Mouse (Mus musculus) G1E (cell line): ENCODE measurements around the gene Cfap100. TPM values are rescaled to one million over a fixed set of nuclear protein-coding genes. Genes with fewer than 3 reads are reported as not detected.

Experiments used
- ATAC-seq: 2 replicates; pipeline ENCODE4 v1.8.0; 2016; ENCODE audit warnings: mild to moderate bottlenecking; ENCODE audit not compliant: insufficient number of reproducible peaks, poor library complexity, low FRiP score, severe bottlenecking; ENCODE audit errors: extremely low read depth
- DNase-seq: peaks from one replicate; pipeline ENCODE4 v3.0.0; 2012; ENCODE audit warnings: low spot score
- H3K27me3 ChIP-seq: 2 replicates; pipeline ENCODE4 v1.6.1; 2012; ENCODE audit warnings: mild to moderate bottlenecking, low read length, inconsistent platforms; ENCODE audit not compliant: insufficient read depth
- H3K36me3 ChIP-seq: replicated peaks from 2 replicates; pipeline ENCODE3; 2012; ENCODE audit warnings: mild to moderate bottlenecking, inconsistent platforms
- H3K4me1 ChIP-seq: 2 replicates; pipeline ENCODE4 v1.6.1; 2012; ENCODE audit warnings: low read depth, low read length, inconsistent platforms, mixed read lengths; ENCODE audit not compliant: insufficient read depth
- H3K4me3 ChIP-seq: 2 replicates; pipeline ENCODE4 v1.5.1; 2012; ENCODE audit warnings: low read depth, mild to moderate bottlenecking, inconsistent platforms, low read length, moderate library complexity, mixed read lengths
- H3K9me3 ChIP-seq: replicated peaks from 2 replicates; pipeline ENCODE4 v1.6.1; 2012; ENCODE audit warnings: inconsistent platforms
- CTCF ChIP-seq: IDR thresholded peaks from 2 replicates; pipeline ENCODE4 v1.5.1; 2012; ENCODE audit warnings: low read depth, low read length, inconsistent platforms, mixed read lengths
- GATA1 ChIP-seq: IDR thresholded peaks from 2 replicates; pipeline ENCODE4 v1.6.1; 2012; ENCODE audit warnings: borderline replicate concordance, low read length, inconsistent platforms, mixed read lengths
- GATA2 ChIP-seq: IDR thresholded peaks from 2 replicates; pipeline ENCODE4 v1.6.1; 2012; ENCODE audit warnings: low read depth, low read length, inconsistent platforms, borderline replicate concordance
- POLR2AphosphoS5 ChIP-seq: IDR thresholded peaks from 2 replicates; pipeline ENCODE4 v1.6.1; 2012; ENCODE audit warnings: low read depth, low read length, inconsistent platforms; ENCODE audit not compliant: insufficient replicate concordance
- TAL1 ChIP-seq: conservative IDR thresholded peaks from 2 replicates; pipeline ENCODE4 v1.6.1; 2012; ENCODE audit warnings: low read depth, low read length, inconsistent platforms, mixed read lengths
- polyA plus RNA-seq: library from polyadenylated mRNA; stranded (reverse); fragments of >175 nt; gene quantifications from 2 replicates; pipeline ENCODE4 v1.2.3, GENCODE M21; 2012
- total RNA-seq, 2 experiments: library from RNA; stranded (forward) in 1 of 2; stranded (reverse) in 1 of 2; fragments of 200-1000 nt in 1 of 2; fragments of >200 nt in 1 of 2; fragmentation: Nextera tagmentation in 1 of 2; gene quantifications; 2 replicates each; pipeline ENCODE4 v1.2.3; 2014 to 2017

Cfap100 gene
- total and polyA plus RNA-seq, 3 experiments = 0.27 TPM; not detected in 2

- Histone ChIP-seq H3K9me3 (no peaks in the 10 kb centered on the region), H3K4me3 (no peak overlapping the region), H3K36me3 (no peaks in the 10 kb centered on the region), H3K27me3 (peaks cover 29% of the 10 kb centered on the region), H3K4me1 (no peaks in the 10 kb centered on the region)
- DNase-seq = no peak
- no peak for TF ChIP-seq GATA1
- no peak for TF ChIP-seq CTCF
- TF ChIP-seq POLR2AphosphoS5 = no peak
- no peak for TF ChIP-seq GATA2
- no peak for TF ChIP-seq TAL1
- no peak for ATAC-seq
Observed at GRCm38 (mm10) chr6:90411926-90412325, 16.7 kb downstream of the Cfap100 start.

DNA sequence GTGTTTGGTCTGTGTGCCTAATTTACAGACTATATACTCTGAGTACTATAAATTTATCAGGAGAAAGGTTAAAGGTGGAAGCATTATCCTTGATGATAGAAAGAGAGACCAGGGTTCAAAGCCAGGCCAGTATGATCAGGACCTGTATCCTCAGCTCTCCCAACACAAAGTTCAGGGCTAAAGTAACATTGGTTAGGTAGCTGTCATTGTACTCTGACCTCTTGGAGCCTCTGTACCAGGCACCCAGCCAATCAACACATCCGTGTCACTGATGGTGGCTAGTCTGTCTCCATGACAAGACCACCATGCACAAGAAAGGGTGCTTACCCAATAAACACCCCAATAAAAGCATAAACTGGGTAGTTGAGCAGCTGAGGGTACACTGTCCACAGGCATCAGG, 17.6 kb downstream of the Cfap100 start:
- Histone ChIP-seq H3K36me3 (peaks cover 2% of the 10 kb centered on the region), H3K4me3 (no peak overlapping the region), H3K9me3 (no peaks in the 10 kb centered on the region), H3K4me1 (no peaks in the 10 kb centered on the region), H3K27me3 (peaks cover 25% of the 10 kb centered on the region; the same call in 1 of the 2 replicates)
- DNase-seq = no peak
- TF ChIP-seq GATA1 (no peak), POLR2AphosphoS5 (no peak), TAL1 (no peak), CTCF (no peak), GATA2 (no peak)
- no peak for ATAC-seq

DNA sequence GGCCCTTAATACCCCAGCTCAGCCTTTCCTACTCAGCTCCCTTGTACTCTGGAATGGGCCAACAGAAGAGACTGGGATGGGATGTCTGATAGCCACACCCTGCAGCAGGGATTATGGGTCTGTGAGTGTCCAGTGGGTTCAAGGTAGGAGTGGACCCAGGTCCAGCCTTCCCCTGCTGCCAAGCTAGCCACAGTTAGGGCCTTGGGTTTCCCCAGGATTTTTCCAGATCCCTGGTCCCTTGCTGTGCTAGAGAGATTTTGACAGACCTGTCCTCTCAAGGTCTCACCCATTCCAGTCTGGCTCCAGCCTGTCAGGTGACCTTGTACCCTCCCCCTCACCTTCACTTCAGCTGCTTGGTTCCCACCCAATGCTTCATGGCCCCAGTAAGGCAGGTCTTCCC, 20.0 kb downstream of the Cfap100 start:
- DNase-seq = no peak
- no peak for TF ChIP-seq GATA1
- no peak for TF ChIP-seq CTCF
- no peak for TF ChIP-seq POLR2AphosphoS5
- no peak for TF ChIP-seq TAL1
- no peak for TF ChIP-seq GATA2

DNA sequence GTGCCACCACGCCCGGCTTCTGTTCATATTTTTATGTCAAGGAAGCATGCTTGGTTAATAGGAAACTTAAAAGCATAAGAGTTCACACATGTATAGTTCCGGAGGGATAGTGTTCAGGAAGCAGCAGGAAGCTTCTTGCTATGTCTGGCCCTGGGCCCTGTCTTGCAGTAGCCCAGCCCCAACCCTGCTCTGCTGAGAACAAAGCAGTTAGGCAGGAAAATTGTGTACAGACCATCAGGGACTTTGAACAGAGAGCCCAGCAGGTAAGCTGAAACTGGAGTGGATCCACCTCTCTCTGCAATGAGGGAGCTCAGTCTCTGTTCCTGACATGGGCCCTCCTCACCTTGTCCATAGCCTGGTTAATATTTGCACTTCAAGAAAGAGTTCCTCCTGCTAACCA, 31.3 kb downstream of the Cfap100 start:
- Histone ChIP-seq H3K4me1 (0 out of 2 replicates have a peak, but pooled peaks cover 2% of the 10 kb centered on the region), H3K9me3 (no peaks in the 10 kb centered on the region), H3K4me3 (no peak overlapping the region), H3K36me3 (peaks cover 88% of the 10 kb centered on the region), H3K27me3 (no peaks in the 10 kb centered on the region)
- no peak for DNase-seq
- TF ChIP-seq GATA1 (no peak), TAL1 (no peak), POLR2AphosphoS5 (no peak), GATA2 (no peak)
- ATAC-seq = no peak

More for the DNA sequence above, 20.0 kb downstream of the Cfap100 start:
- H3K4me3 ChIP-seq = no peak overlapping the region
- H3K4me1 ChIP-seq = no peaks in the 10 kb centered on the region
- no peak for ATAC-seq
- peaks cover 23% of the 10 kb centered on the region for H3K36me3 ChIP-seq
- no peaks in the 10 kb centered on the region for H3K9me3 ChIP-seq
- peaks cover 11% of the 10 kb centered on the region; the same call in 1 of the 2 replicates for H3K27me3 ChIP-seq

DNA sequence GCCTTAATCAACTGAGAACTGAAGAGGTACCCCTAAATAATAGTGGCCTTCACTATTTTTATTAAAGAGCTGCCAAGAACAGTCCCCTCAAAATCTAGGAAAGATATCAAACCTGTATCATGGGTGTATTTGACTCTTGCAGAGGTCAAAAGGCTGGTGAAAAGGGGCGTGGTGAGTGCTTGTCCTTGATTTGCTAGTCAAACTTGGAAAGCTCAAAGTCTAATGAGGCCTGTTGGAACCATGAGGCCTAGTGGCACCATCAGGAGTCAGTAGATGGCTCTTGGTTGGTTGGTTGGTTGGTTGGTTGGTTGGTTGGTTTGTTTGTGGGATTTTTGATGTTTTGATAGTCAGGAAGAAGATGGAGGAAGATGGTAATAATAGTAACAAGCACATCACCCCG, 32.8 kb downstream of the Cfap100 start:
- ATAC-seq = no peak
- peaks cover 88% of the 10 kb centered on the region for H3K36me3 ChIP-seq
- no peak for TF ChIP-seq TAL1
- TF ChIP-seq POLR2AphosphoS5 = no peak
- TF ChIP-seq CTCF = no peak
- TF ChIP-seq GATA2 = no peak
- TF ChIP-seq GATA1 = no peak
- H3K4me3 ChIP-seq = no peak overlapping the region
- DNase-seq = no peak
- 0 out of 2 replicates have a peak, but pooled peaks cover 2% of the 10 kb centered on the region for H3K4me1 ChIP-seq
- H3K9me3 ChIP-seq = no peaks in the 10 kb centered on the region
- H3K27me3 ChIP-seq = no peaks in the 10 kb centered on the region

GRCm38 (mm10) chr6:90393948-90394347, 34.6 kb downstream of the Cfap100 start:
- no peaks in the 10 kb centered on the region for H3K9me3 ChIP-seq
- no peak for ATAC-seq
- DNase-seq = no peak
- no peak overlapping the region for H3K4me3 ChIP-seq
- H3K4me1 ChIP-seq = 0 out of 2 replicates have a peak, but pooled peaks cover 2% of the 10 kb centered on the region
- TF ChIP-seq GATA2 = no peak
- TF ChIP-seq POLR2AphosphoS5 = no peak
- no peaks in the 10 kb centered on the region for H3K27me3 ChIP-seq
- H3K36me3 ChIP-seq = peaks cover 86% of the 10 kb centered on the region

DNA sequence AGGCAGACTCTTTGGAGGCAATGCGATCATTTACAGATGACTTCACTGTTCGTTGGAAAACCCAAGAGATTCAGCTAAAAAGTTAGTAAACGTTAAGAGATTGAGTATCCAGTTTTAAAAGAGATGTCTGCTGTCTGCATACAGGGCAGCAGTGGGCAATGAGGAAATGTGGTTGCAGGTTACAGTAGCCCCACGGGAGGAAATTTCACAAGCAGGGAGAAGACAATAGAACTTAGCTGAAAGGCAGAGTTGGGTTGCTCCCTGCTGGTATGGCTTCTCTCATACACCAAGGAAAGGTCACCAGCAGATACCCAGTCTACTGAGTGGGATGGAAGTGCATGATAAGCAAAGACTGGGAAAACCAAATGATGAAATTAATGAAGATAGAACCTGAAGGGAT, 38.0 kb downstream of the Cfap100 start:
- no peaks in the 10 kb centered on the region for H3K9me3 ChIP-seq
- H3K27me3 ChIP-seq = no peaks in the 10 kb centered on the region
- no peak overlapping the region for H3K4me3 ChIP-seq
- ATAC-seq (no peak), DNase-seq (no peak)
- TF ChIP-seq TAL1 = no peak
- no peak for TF ChIP-seq GATA1
- no peak for TF ChIP-seq GATA2
- no peak for TF ChIP-seq POLR2AphosphoS5
- TF ChIP-seq CTCF = no peak
- peaks cover 91% of the 10 kb centered on the region for H3K36me3 ChIP-seq
- no peaks in the 10 kb centered on the region for H3K4me1 ChIP-seq
